Mouse (Mus musculus) G1E (cell line): ENCODE measurements at regions not wholly inside any gene's neighbourhood (a gene's known extent, or its start where the extent isn't known, plus 50 kb on each side); places are given as distances from the start of the nearest gene placed in this dataset.
"Not testable (repeated sequence)": the region's sequence is repeated elsewhere in the genome, so short reads cannot be mapped to it uniquely, and the experiment has no call there.

Experiments used
- ATAC-seq: 2 replicates; pipeline ENCODE4 v1.8.0; 2016; ENCODE audit warnings: mild to moderate bottlenecking; ENCODE audit not compliant: insufficient number of reproducible peaks, poor library complexity, low FRiP score, severe bottlenecking; ENCODE audit errors: extremely low read depth
- DNase-seq: peaks from one replicate; pipeline ENCODE4 v3.0.0; 2012; ENCODE audit warnings: low spot score
- H3K27me3 ChIP-seq: 2 replicates; pipeline ENCODE4 v1.6.1; 2012; ENCODE audit warnings: mild to moderate bottlenecking, low read length, inconsistent platforms; ENCODE audit not compliant: insufficient read depth
- H3K36me3 ChIP-seq: replicated peaks from 2 replicates; pipeline ENCODE3; 2012; ENCODE audit warnings: mild to moderate bottlenecking, inconsistent platforms
- H3K4me1 ChIP-seq: 2 replicates; pipeline ENCODE4 v1.6.1; 2012; ENCODE audit warnings: low read depth, low read length, inconsistent platforms, mixed read lengths; ENCODE audit not compliant: insufficient read depth
- H3K4me3 ChIP-seq: 2 replicates; pipeline ENCODE4 v1.5.1; 2012; ENCODE audit warnings: low read depth, mild to moderate bottlenecking, inconsistent platforms, low read length, moderate library complexity, mixed read lengths
- H3K9me3 ChIP-seq: replicated peaks from 2 replicates; pipeline ENCODE4 v1.6.1; 2012; ENCODE audit warnings: inconsistent platforms
- CTCF ChIP-seq: IDR thresholded peaks from 2 replicates; pipeline ENCODE4 v1.5.1; 2012; ENCODE audit warnings: low read depth, low read length, inconsistent platforms, mixed read lengths
- GATA1 ChIP-seq: IDR thresholded peaks from 2 replicates; pipeline ENCODE4 v1.6.1; 2012; ENCODE audit warnings: borderline replicate concordance, low read length, inconsistent platforms, mixed read lengths
- GATA2 ChIP-seq: IDR thresholded peaks from 2 replicates; pipeline ENCODE4 v1.6.1; 2012; ENCODE audit warnings: low read depth, low read length, inconsistent platforms, borderline replicate concordance
- POLR2AphosphoS5 ChIP-seq: IDR thresholded peaks from 2 replicates; pipeline ENCODE4 v1.6.1; 2012; ENCODE audit warnings: low read depth, low read length, inconsistent platforms; ENCODE audit not compliant: insufficient replicate concordance
- TAL1 ChIP-seq: conservative IDR thresholded peaks from 2 replicates; pipeline ENCODE4 v1.6.1; 2012; ENCODE audit warnings: low read depth, low read length, inconsistent platforms, mixed read lengths

GRCm38 (mm10) chr13:97363765-97364164 is 122.9 kb downstream of the Enc1 start:
- no peak for TF ChIP-seq TAL1
- TF ChIP-seq GATA1, result no peak
- no peak for TF ChIP-seq POLR2AphosphoS5
- no peak for TF ChIP-seq GATA2
- no peak for TF ChIP-seq CTCF
- Histone ChIP-seq H3K36me3 (no peaks in the 10 kb centered on the region), H3K4me1 (no peaks in the 10 kb centered on the region), H3K9me3 (no peaks in the 10 kb centered on the region), H3K27me3 (peaks cover 39% of the 10 kb centered on the region), H3K4me3 (no peak overlapping the region)
- ATAC-seq, result no peak
- no peak for DNase-seq

- Histone ChIP-seq H3K36me3 (no peaks in the 10 kb centered on the region), H3K4me1 (no peaks in the 10 kb centered on the region), H3K4me3 (no peak overlapping the region), H3K27me3 (peaks cover 36% of the 10 kb centered on the region), H3K9me3 (no peaks in the 10 kb centered on the region)
- no peak for TF ChIP-seq CTCF
- no peak for TF ChIP-seq GATA2
- TF ChIP-seq GATA1, result no peak
- no peak for TF ChIP-seq TAL1
- TF ChIP-seq POLR2AphosphoS5, result no peak
- DNase-seq (no peak), ATAC-seq (no peak)
Measured at GRCm38 (mm10) chr13:97363214-97363613, 122.3 kb downstream of the Enc1 start.

- Histone ChIP-seq H3K4me3 (no peak overlapping the region), H3K27me3 (peaks cover 22% of the 10 kb centered on the region), H3K9me3 (no peaks in the 10 kb centered on the region), H3K36me3 (no peaks in the 10 kb centered on the region), H3K4me1 (no peaks in the 10 kb centered on the region)
- DNase-seq, result no peak
- TF ChIP-seq TAL1 (no peak), POLR2AphosphoS5 (no peak), GATA2 (no peak), CTCF (no peak), GATA1 (no peak)
- no peak for ATAC-seq
Measured at GRCm38 (mm10) chr13:97360551-97360950, 119.6 kb downstream of the Enc1 start.

- no peaks in the 10 kb centered on the region for H3K9me3 ChIP-seq
- TF ChIP-seq CTCF (no peak), GATA2 (no peak), TAL1 (no peak), GATA1 (no peak), POLR2AphosphoS5 (no peak)
- peaks cover 16% of the 10 kb centered on the region for H3K27me3 ChIP-seq
- H3K36me3 ChIP-seq, result no peaks in the 10 kb centered on the region
- DNase-seq, result no peak
- ATAC-seq, result no peak
- H3K4me3 ChIP-seq, result no peak overlapping the region
- H3K4me1 ChIP-seq, result no peaks in the 10 kb centered on the region
Measured at GRCm38 (mm10) chr13:97358781-97359305, 117.9 kb downstream of the Enc1 start.

GRCm38 (mm10) chr13:97358261-97358660 is 117.4 kb downstream of the Enc1 start:
- DNase-seq (no peak), ATAC-seq (no peak)
- no peaks in the 10 kb centered on the region for H3K4me1 ChIP-seq
- H3K9me3 ChIP-seq, result no peaks in the 10 kb centered on the region
- peaks cover 15% of the 10 kb centered on the region for H3K27me3 ChIP-seq
- H3K36me3 ChIP-seq, result no peaks in the 10 kb centered on the region
- no peak for TF ChIP-seq POLR2AphosphoS5
- no peak for TF ChIP-seq GATA1
- no peak for TF ChIP-seq TAL1
- no peak for TF ChIP-seq CTCF
- TF ChIP-seq GATA2, result no peak
- no peak overlapping the region for H3K4me3 ChIP-seq

GRCm38 (mm10) chr13:97356923-97357807 is 116.3 kb downstream of the Enc1 start:
- no peaks in the 10 kb centered on the region for H3K36me3 ChIP-seq
- ATAC-seq, result no peak

GRCm38 (mm10) chr13:97355411-97355810 is 114.5 kb downstream of the Enc1 start:
- H3K4me3 ChIP-seq, H3K9me3 ChIP-seq, H3K4me1 ChIP-seq, DNase-seq, H3K36me3 ChIP-seq, ATAC-seq: not testable (repeated sequence)
- H3K27me3 ChIP-seq, result peaks cover 20% of the 10 kb centered on the region

More at GRCm38 (mm10) chr13:97356923-97357807, 116.3 kb downstream of the Enc1 start:
- no peak overlapping the region for H3K4me3 ChIP-seq
- DNase-seq, result no peak
- H3K4me1 ChIP-seq, result no peaks in the 10 kb centered on the region
- TF ChIP-seq CTCF, result no peak
- no peak for TF ChIP-seq TAL1
- no peak for TF ChIP-seq GATA1
- no peak for TF ChIP-seq POLR2AphosphoS5
- TF ChIP-seq GATA2, result no peak
- peaks cover 14% of the 10 kb centered on the region for H3K27me3 ChIP-seq
- no peaks in the 10 kb centered on the region for H3K9me3 ChIP-seq
